Mouse (Mus musculus): ENCODE measurements around the gene Sesn2.

Gene Sesn2

GRCm38 (mm10) chr4:132475895-132476878, 34.1 kb downstream of the Sesn2 start:
- DNase-seq = no peak

- DNase-seq = peak; percentile 57 to 72
Measured at GRCm38 (mm10) chr4:132474631-132475030, 35.7 kb downstream of the Sesn2 start.

GRCm38 (mm10) chr4:132473411-132473810, 36.9 kb downstream of the Sesn2 start:
- DNase-seq = no peak

- peak; percentile 27 to 55 for DNase-seq
Measured at GRCm38 (mm10) chr4:132469873-132470272, 40.4 kb downstream of the Sesn2 start.

GRCm38 (mm10) chr4:132464255-132464613, 46.1 kb downstream of the Sesn2 start:
- no peak for DNase-seq

- peak; percentile 94 to 96 for DNase-seq
Measured at GRCm38 (mm10) chr4:132463430-132464254, 46.7 kb downstream of the Sesn2 start, which contains the start of gene Med18. TSS of gene Med18 (minus strand) at chr4:132463921.

- DNase-seq = no peak
Measured at GRCm38 (mm10) chr4:132462836-132463235, 47.5 kb downstream of the Sesn2 start.

GRCm38 (mm10) chr4:132460225-132460624, 50.1 kb downstream of the Sesn2 start:
- no peak for DNase-seq

GRCm38 (mm10) chr4:132455561-132455960, 54.7 kb downstream of the Sesn2 start:
- no peak for DNase-seq

- DNase-seq = no peak
Measured at GRCm38 (mm10) chr4:132455146-132455545, 55.2 kb downstream of the Sesn2 start.

GRCm38 (mm10) chr4:132454216-132454615, 56.1 kb downstream of the Sesn2 start:
- DNase-seq = no peak

GRCm38 (mm10) chr4:132449778-132450177, 60.5 kb downstream of the Sesn2 start:
- DNase-seq = no peak

- DNase-seq = no peak
Measured at GRCm38 (mm10) chr4:132446105-132446504, 64.2 kb downstream of the Sesn2 start.

- DNase-seq = no peak
Measured at GRCm38 (mm10) chr4:132444516-132444915, 65.8 kb downstream of the Sesn2 start.

Measured in kidney, postnatal 4 days (tissue).